ENCODE assay signal across 19 mouse cellular contexts in genomic region chr1:35730309-35730708, GRCm38 (mm10).
DNase-seq lines count a peak whose midpoint lies in the region; ATAC-seq and TF ChIP-seq lines count a peak whose summit lies in the region.
"Had no signal": no experiment of that assay in that cellular context is flagged by ENCODE, and none has a peak within 500 bp of the region (broad histone marks: within the 10 kb centered on the region; RNA-seq: fewer than 3 reads in every experiment).

No protein-coding gene starts in this region.

- H3K4me1 ChIP-seq in forebrain, embryonic 14.5 days (ENCODE audit: control insufficient read depth, insufficient read depth, low read length) = no peaks in the 10 kb centered on the region
- H3K4me1 ChIP-seq in forebrain, embryonic 15.5 days = no peaks in the 10 kb centered on the region
- H3K4me1 ChIP-seq in forebrain, postnatal 0 days (ENCODE audit: insufficient read depth) = no peaks in the 10 kb centered on the region
- H3K4me1 ChIP-seq in forebrain, embryonic 12.5 days = no peaks in the 10 kb centered on the region
- H3K4me1 ChIP-seq: embryonic facial prominence, embryonic 10.5 days; embryonic facial prominence, embryonic 12.5 days had no signal

- H3K9ac ChIP-seq in forebrain, embryonic 14.5 days (ENCODE audit: low read length) = no peak overlapping the region
- H3K9ac ChIP-seq in forebrain, embryonic 15.5 days (replicated peaks) = no peak overlapping the region
- H3K9ac ChIP-seq in forebrain, postnatal 0 days = no peak overlapping the region
- H3K9ac ChIP-seq in forebrain, embryonic 12.5 days = no peak overlapping the region
- H3K9ac ChIP-seq: embryonic facial prominence, embryonic 12.5 days had no signal

- H3K27ac ChIP-seq in forebrain, embryonic 14.5 days (ENCODE audit: low read depth, low read length) = no peak overlapping the region
- no peak overlapping the region for H3K27ac ChIP-seq in forebrain, embryonic 15.5 days (replicated peaks)
- H3K27ac ChIP-seq in forebrain, postnatal 0 days (ENCODE audit: low read depth, low read length) = no peak overlapping the region
- H3K27ac ChIP-seq in forebrain, embryonic 12.5 days = no peak overlapping the region
- H3K27ac ChIP-seq: embryonic facial prominence, embryonic 10.5 days; embryonic facial prominence, embryonic 12.5 days; gastrocnemius, adult 2 months had no signal

- TF ChIP-seq POLR2A in brain, embryonic 14.5 days (IDR thresholded peaks at IDR 0.05; ENCODE audit: borderline replicate concordance, extremely low read depth, insufficient read depth, insufficient read length, poor library complexity, severe bottlenecking) = no peak

- WGBS in forebrain, embryonic 14.5 days = 72% methylated on average over 4 of the region's 4 CpGs
- 66% methylated on average over 4 of the region's 4 CpGs for WGBS in forebrain, embryonic 15.5 days
- 71% methylated on average over 4 of the region's 4 CpGs for WGBS in forebrain, postnatal 0 days
- 81% methylated on average over 4 of the region's 4 CpGs for WGBS in forebrain, embryonic 12.5 days

- TF ChIP-seq CTCF in forebrain, postnatal 0 days (IDR thresholded peaks at IDR 0.05; ENCODE audit: low read depth) = no peak
- no peak for TF ChIP-seq CTCF in brain, embryonic 14.5 days (IDR thresholded peaks at IDR 0.05; ENCODE audit: borderline replicate concordance, extremely low read depth, insufficient read depth, insufficient read length)

- no peak; the same call in 1 of the 2 replicates for ATAC-seq in forebrain, embryonic 14.5 days
- no peak; the same call in 1 of the 2 replicates for ATAC-seq in forebrain, embryonic 15.5 days (replicated peaks)
- peak; percentile 76 for ATAC-seq in forebrain, postnatal 0 days
- ATAC-seq in forebrain, embryonic 12.5 days (ENCODE audit: low FRiP score) = no peak

- H3K27me3 ChIP-seq in forebrain, embryonic 14.5 days (replicated peaks; ENCODE audit: control insufficient read depth, insufficient read depth, low read length) = no peaks in the 10 kb centered on the region
- H3K27me3 ChIP-seq in forebrain, embryonic 15.5 days = no peaks in the 10 kb centered on the region
- no peaks in the 10 kb centered on the region for H3K27me3 ChIP-seq in forebrain, postnatal 0 days (ENCODE audit: insufficient read depth, low read length)
- no peaks in the 10 kb centered on the region for H3K27me3 ChIP-seq in forebrain, embryonic 12.5 days
- H3K27me3 ChIP-seq: embryonic facial prominence, embryonic 12.5 days had no signal

- no peak overlapping the region for H3K4me3 ChIP-seq in forebrain, embryonic 14.5 days (ENCODE audit: low read depth, low read length)
- no peak overlapping the region for H3K4me3 ChIP-seq in forebrain, embryonic 15.5 days
- no peak overlapping the region for H3K4me3 ChIP-seq in forebrain, postnatal 0 days (ENCODE audit: low read depth, low read length)
- no peak overlapping the region for H3K4me3 ChIP-seq in forebrain, embryonic 12.5 days (replicated peaks)
- H3K4me3 ChIP-seq: embryonic facial prominence, embryonic 10.5 days; embryonic facial prominence, embryonic 12.5 days; gastrocnemius, adult 2 months had no signal

- peak; percentile 18 for DNase-seq in forebrain, embryonic 14.5 days (ENCODE audit: low spot score)
- DNase-seq in forebrain, postnatal 0 days = no peak
- peak; percentile 6 for DNase-seq in brain, adult 2 months (ENCODE audit: low read depth, low spot score)
- DNase-seq in brain, embryonic 14.5 days (ENCODE audit: low read depth) = peak; percentile 50
- no peak for DNase-seq in cerebellum, adult 9-11 months
- no peak for DNase-seq in left cerebral cortex, adult 11 months (ENCODE audit: low spot score)
- DNase-seq: adrenal gland, adult 2 months; adrenal gland, postnatal 10 days; adrenal gland, postnatal 25 days; cerebellum, adult 11 months; cerebellum, adult 18-20 months; cerebellum, adult 8-10 months; cerebellum, postnatal 10 days; cerebellum, postnatal 25 days; gastrocnemius, adult 2 months had no signal

- no peak overlapping the region for H3K4me2 ChIP-seq in forebrain, embryonic 14.5 days (ENCODE audit: low read length)
- H3K4me2 ChIP-seq in forebrain, embryonic 15.5 days (replicated peaks) = no peak overlapping the region
- H3K4me2 ChIP-seq in forebrain, postnatal 0 days (ENCODE audit: low read depth) = no peak overlapping the region
- H3K4me2 ChIP-seq in forebrain, embryonic 12.5 days = no peak overlapping the region
- H3K4me2 ChIP-seq: embryonic facial prominence, embryonic 12.5 days had no signal

- H3K9me3 ChIP-seq in forebrain, embryonic 14.5 days (replicated peaks; ENCODE audit: control insufficient read depth, low read length) = no peaks in the 10 kb centered on the region
- H3K9me3 ChIP-seq in forebrain, embryonic 15.5 days = no peaks in the 10 kb centered on the region
- H3K9me3 ChIP-seq in forebrain, postnatal 0 days (ENCODE audit: low read length) = no peaks in the 10 kb centered on the region
- H3K9me3 ChIP-seq in forebrain, embryonic 12.5 days = no peaks in the 10 kb centered on the region
- H3K9me3 ChIP-seq: embryonic facial prominence, embryonic 10.5 days; embryonic facial prominence, embryonic 12.5 days had no signal

- no peaks in the 10 kb centered on the region for H3K36me3 ChIP-seq in forebrain, embryonic 14.5 days (ENCODE audit: control insufficient read depth, insufficient read depth, low read length)
- no peaks in the 10 kb centered on the region for H3K36me3 ChIP-seq in forebrain, embryonic 15.5 days
- no peaks in the 10 kb centered on the region for H3K36me3 ChIP-seq in forebrain, postnatal 0 days (ENCODE audit: insufficient read depth)
- no peaks in the 10 kb centered on the region for H3K36me3 ChIP-seq in forebrain, embryonic 12.5 days (replicated peaks)
- H3K36me3 ChIP-seq: embryonic facial prominence, embryonic 10.5 days; embryonic facial prominence, embryonic 12.5 days had no signal

Comparison
In these comparisons a context has a peak if more than half of its experiments do, and no peak if none do; other contexts are left out.
1. DNase-seq: peak in forebrain, embryonic 14.5 days (single experiment), brain, adult 2 months (single experiment) and brain, embryonic 14.5 days (single experiment); none in forebrain, postnatal 0 days (single experiment), cerebellum, adult 9-11 months (single experiment) and left cerebral cortex, adult 11 months (single experiment).